Mouse (Mus musculus) CH12.LX (cell line): ENCODE data around the gene Prkar1b. TPM values are rescaled to one million over a fixed set of nuclear protein-coding genes. Genes with fewer than 3 reads are reported as not detected.

Experiments used
- DNase-seq: peaks from one replicate; pipeline ENCODE4 v3.0.0-alpha.2; 2013; ENCODE audit errors: extremely low read depth
- H3K27ac ChIP-seq: 2 replicates; pipeline ENCODE4 v1.5.1; 2012; ENCODE audit warnings: low read depth, mild to moderate bottlenecking, control low read depth, moderate library complexity; ENCODE audit not compliant: insufficient read depth
- H3K27me3 ChIP-seq: replicated peaks from 2 replicates; pipeline ENCODE3; 2012; ENCODE audit warnings: inconsistent platforms
- H3K36me3 ChIP-seq, 2 experiments: replicated peaks in 1 of 2; 2 replicates each; pipeline versions ENCODE3 to v1.6.1; 2012; ENCODE audit warnings: inconsistent platforms in 1 of 2, low read length in 1 of 2, mild to moderate bottlenecking in 1 of 2, mixed read lengths in 1 of 2, moderate library complexity in 1 of 2; ENCODE audit not compliant: control insufficient read depth in 1 of 2, insufficient read depth in 1 of 2
- H3K4me1 ChIP-seq, 2 experiments: 2 replicates each; pipeline ENCODE4 v1.6.1; 2012; ENCODE audit warnings: inconsistent platforms in 1 of 2, moderate library complexity in 1 of 2; ENCODE audit not compliant: insufficient read depth in 2 of 2, control insufficient read depth in 1 of 2
- H3K4me2 ChIP-seq: 2 replicates; pipeline ENCODE4 v1.6.1; 2012; ENCODE audit warnings: low read depth, mild to moderate bottlenecking, control low read depth; ENCODE audit not compliant: poor library complexity, insufficient read depth, severe bottlenecking
- H3K4me3 ChIP-seq, 3 experiments: fragments of 150-350 bp in 1 of 3; sonication (generic) in 1 of 3; replicated peaks in 1 of 3; 2 replicates each; pipeline versions ENCODE3 to v1.5.1; 2011 to 2012; ENCODE audit warnings: low read depth in 2 of 3, low read length in 2 of 3, mild to moderate bottlenecking in 2 of 3, moderate library complexity in 2 of 3, control low read depth in 1 of 3, improper control_type of control experiment in 1 of 3, inconsistent platforms in 1 of 3, mixed read lengths in 1 of 3; ENCODE audit not compliant: poor library complexity in 1 of 3
- H3K79me2 ChIP-seq: replicated peaks from 2 replicates; pipeline ENCODE4 v1.6.1; 2012; ENCODE audit warnings: mild to moderate bottlenecking, moderate library complexity; ENCODE audit not compliant: control insufficient read depth, poor library complexity, insufficient read depth, severe bottlenecking; ENCODE audit errors: extremely low read depth
- H3K9ac ChIP-seq: 2 replicates; pipeline ENCODE4 v1.6.1; 2012; ENCODE audit warnings: low read depth, mild to moderate bottlenecking, control low read depth, moderate library complexity; ENCODE audit not compliant: insufficient read depth
- H3K9me3 ChIP-seq: replicated peaks from 2 replicates; pipeline ENCODE3; 2012; ENCODE audit warnings: low read length, inconsistent platforms, mixed read lengths
- BHLHE40 ChIP-seq: IDR thresholded peaks from 2 replicates; pipeline ENCODE4 v1.6.1; 2011; ENCODE audit warnings: mild to moderate bottlenecking, low read depth, low read length, improper control_type of control experiment
- CHD1 ChIP-seq: IDR thresholded peaks from 2 replicates; pipeline ENCODE4 v1.6.1; 2012; ENCODE audit warnings: low read depth, low read length, improper control_type of control experiment, inconsistent platforms
- CHD2 ChIP-seq: IDR thresholded peaks from 2 replicates; pipeline ENCODE4 v1.6.1; 2011; ENCODE audit warnings: low read length, improper control_type of control experiment
- CTCF ChIP-seq, 2 experiments: IDR thresholded peaks in 1 of 2; conservative IDR thresholded peaks in 1 of 2; 2 replicates each; pipeline ENCODE4 v1.5.1; 2011 to 2012; ENCODE audit warnings: low read depth in 2 of 2, low read length in 2 of 2, improper control_type of control experiment in 1 of 2, inconsistent platforms in 1 of 2, mild to moderate bottlenecking in 1 of 2, moderate library complexity in 1 of 2
- ELF1 ChIP-seq: IDR thresholded peaks from 2 replicates; pipeline ENCODE4 v1.6.1; 2014; ENCODE audit warnings: low read depth, mild to moderate bottlenecking, inconsistent platforms, low read length, improper control_type of control experiment
- EP300 ChIP-seq: IDR thresholded peaks from 2 replicates; pipeline ENCODE4 v1.6.1; 2011; ENCODE audit warnings: low read length, improper control_type of control experiment
- ETS1 ChIP-seq: conservative IDR thresholded peaks from 2 replicates; pipeline ENCODE4 v1.6.1; 2012; ENCODE audit warnings: low read depth, mild to moderate bottlenecking, inconsistent platforms, low read length, improper control_type of control experiment, moderate library complexity
- HCFC1 ChIP-seq: IDR thresholded peaks from 2 replicates; pipeline ENCODE4 v1.6.1; 2012; ENCODE audit warnings: low read depth, mild to moderate bottlenecking, inconsistent platforms, low read length, improper control_type of control experiment
- JUN ChIP-seq: IDR thresholded peaks from 2 replicates; pipeline ENCODE4 v1.6.1; 2011; ENCODE audit warnings: low read depth, mild to moderate bottlenecking, low read length, improper control_type of control experiment, moderate library complexity; ENCODE audit not compliant: insufficient read depth
- KAT2A ChIP-seq: IDR thresholded peaks from 2 replicates; pipeline ENCODE4 v1.6.1; 2012; ENCODE audit warnings: low read length, improper control_type of control experiment, inconsistent platforms; ENCODE audit not compliant: insufficient replicate concordance
- MEF2A ChIP-seq: IDR thresholded peaks from 2 replicates; pipeline ENCODE4 v1.6.1; 2014; ENCODE audit warnings: low read depth, mild to moderate bottlenecking, inconsistent platforms, low read length, improper control_type of control experiment, borderline replicate concordance
- MXI1 ChIP-seq: IDR thresholded peaks from 2 replicates; pipeline ENCODE4 v1.6.1; 2011; ENCODE audit warnings: mild to moderate bottlenecking, low read depth, low read length, improper control_type of control experiment
- NRF1 ChIP-seq: IDR thresholded peaks from 2 replicates; pipeline ENCODE4 v1.6.1; 2014; ENCODE audit warnings: low read depth, mild to moderate bottlenecking, inconsistent platforms, low read length, improper control_type of control experiment, moderate library complexity
- POLR2A ChIP-seq: IDR thresholded peaks from 2 replicates; pipeline ENCODE4 v1.6.1; 2011; ENCODE audit warnings: low read depth, mild to moderate bottlenecking, improper control_type of control experiment, low read length
- RAD21 ChIP-seq: IDR thresholded peaks from 2 replicates; pipeline ENCODE4 v1.6.1; 2011; ENCODE audit warnings: low read depth, mild to moderate bottlenecking, low read length, improper control_type of control experiment, moderate library complexity
- RCOR1 ChIP-seq: conservative IDR thresholded peaks from 2 replicates; pipeline ENCODE4 v1.6.1; 2012; ENCODE audit warnings: low read depth, mild to moderate bottlenecking, inconsistent platforms, low read length, improper control_type of control experiment
- SMC3 ChIP-seq: IDR thresholded peaks from 2 replicates; pipeline ENCODE4 v1.6.1; 2011; ENCODE audit warnings: low read depth, low read length, improper control_type of control experiment
- TBP ChIP-seq: conservative IDR thresholded peaks from 2 replicates; pipeline ENCODE4 v1.6.1; 2011; ENCODE audit warnings: low read depth, low read length, improper control_type of control experiment
- UBTF ChIP-seq: IDR thresholded peaks from 2 replicates; pipeline ENCODE4 v1.6.1; 2012; ENCODE audit warnings: low read depth, mild to moderate bottlenecking, inconsistent platforms, low read length, improper control_type of control experiment, moderate library complexity
- ZMIZ1 ChIP-seq: IDR thresholded peaks from 2 replicates; pipeline ENCODE4 v1.6.1; 2012; ENCODE audit warnings: low read depth, mild to moderate bottlenecking, inconsistent platforms, low read length, improper control_type of control experiment
- dilution Hi-C: fragments of 300-500 bp; cut with MboI; formaldehyde crosslinking; loops from 2 replicates; pipeline ENCODE4 v1.14.3; 2020; ENCODE audit warnings: low sequenced_read_pairs; ENCODE audit not compliant: extremely low pct_unique_long_range_greater_than_20kb, extremely low pct_ligation_motif_present
- in situ Hi-C: fragments of 300-500 bp; cut with MboI; formaldehyde crosslinking; loops from 3 replicates; pipeline ENCODE4 v1.14.3; 2019; ENCODE audit warnings: low sequenced_read_pairs, low pct_ligation_motif_present, low pct_unique_long_range_greater_than_20kb, mixed read lengths
- polyA plus RNA-seq: library from polyadenylated mRNA; unstranded; fragments of >175 nt; gene quantifications from 2 replicates; pipeline ENCODE4 v1.2.1, GENCODE M21; 2012; ENCODE audit warnings: low read depth; ENCODE audit not compliant: insufficient read length
- total RNA-seq, 2 experiments: library from RNA; depleted of rRNA; stranded (reverse); fragments of 300-350 nt in 1 of 2; fragments of >200 nt in 1 of 2; gene quantifications; 2 replicates each; pipeline ENCODE4 v1.2.3; 2012 to 2014

Gene Prkar1b
- total and polyA plus RNA-seq, 3 experiments, result not detected

GRCm38 (mm10) chr5:139093534-139093933, 56.3 kb downstream of the Prkar1b start:
- Histone ChIP-seq H3K27ac (no peak overlapping the region), H3K36me3 (no peaks in the 10 kb centered on the region), H3K27me3 (no peaks in the 10 kb centered on the region), H3K4me3 (no peak overlapping the region), H3K4me2 (no peak overlapping the region), H3K4me1 (peaks cover 0 to 5% of the 10 kb centered on the region in 2 experiments; a peak in 2 of 4 replicates), H3K9ac (no peak overlapping the region), H3K79me2 (no peaks in the 10 kb centered on the region), H3K9me3 (peaks cover 8% of the 10 kb centered on the region)
- dilution Hi-C loops (no loop called here), in situ Hi-C loops (no loop called here)
- no peak for TF ChIP-seq ZMIZ1
- no peak for TF ChIP-seq EP300
- no peak for TF ChIP-seq CHD2
- TF ChIP-seq KAT2A, result no peak
- TF ChIP-seq MEF2A, result no peak
- DNase-seq, result no peak

DNA sequence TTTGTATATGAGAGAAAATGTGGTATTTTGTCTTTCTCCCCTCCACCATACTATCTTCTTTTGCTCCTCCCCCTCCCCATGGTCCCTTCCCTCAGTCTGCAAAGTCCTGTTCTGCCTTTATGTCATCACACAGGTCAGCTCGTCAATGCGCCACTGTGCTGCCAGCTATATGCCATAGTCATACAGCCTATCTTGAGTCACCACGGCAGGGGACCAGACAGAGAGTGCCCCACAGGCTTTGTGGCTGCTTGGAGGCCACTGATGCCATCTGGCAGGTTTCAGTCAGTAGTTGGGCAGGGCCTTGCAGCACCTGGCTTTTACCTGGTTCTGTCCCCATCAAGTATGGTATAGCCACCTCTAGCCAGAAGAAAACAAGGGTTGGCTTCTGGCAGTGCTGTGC, 58.1 kb downstream of the Prkar1b start:
- Histone ChIP-seq H3K9ac (no peak overlapping the region), H3K4me1 (no peaks in the 10 kb centered on the region), H3K4me2 (no peak overlapping the region), H3K79me2 (no peaks in the 10 kb centered on the region), H3K4me3 (no peak overlapping the region), H3K27ac (no peak overlapping the region), H3K9me3 (peaks cover 6% of the 10 kb centered on the region), H3K27me3 (no peaks in the 10 kb centered on the region), H3K36me3 (no peaks in the 10 kb centered on the region)
- TF ChIP-seq MEF2A, result no peak
- TF ChIP-seq JUN, result no peak
- no peak for TF ChIP-seq UBTF
- TF ChIP-seq BHLHE40, result no peak
- no peak for TF ChIP-seq ELF1
- no peak for TF ChIP-seq KAT2A
- no peak for TF ChIP-seq CHD1
- TF ChIP-seq POLR2A, result no peak
- TF ChIP-seq TBP, result no peak
- no peak for TF ChIP-seq RAD21
- TF ChIP-seq CTCF (conservative IDR thresholded peaks at IDR 0.05 in 1 of 2, IDR thresholded peaks at IDR 0.05 in 1 of 2; ENCODE audit: low read depth in 2 of 2, low read length in 2 of 2), result no peak
- TF ChIP-seq ETS1, result no peak
- no peak for TF ChIP-seq MXI1
- no peak for TF ChIP-seq SMC3
- no peak for TF ChIP-seq ZMIZ1
- no peak for TF ChIP-seq RCOR1
- TF ChIP-seq HCFC1, result no peak
- TF ChIP-seq EP300, result no peak
- TF ChIP-seq NRF1, result no peak
- DNase-seq, result no peak
- dilution Hi-C loops (no loop called here), in situ Hi-C loops (no loop called here)
